Comparison of ENCODE assay signal across 9 mouse cellular contexts in genomic region chr8:82401490-82401889, GRCm38 (mm10). TPM values are rescaled to one million over a fixed set of nuclear protein-coding genes. Genes with fewer than 3 reads are reported as not detected.
DNase-seq lines count a peak whose midpoint lies in the region; ATAC-seq and TF ChIP-seq lines count a peak whose summit lies in the region.
"Had no signal": no experiment of that assay in that cellular context is flagged by ENCODE, and none has a peak within 500 bp of the region (broad histone marks: within the 10 kb centered on the region; RNA-seq: fewer than 3 reads in every experiment).

No protein-coding gene starts in this region.

- H3K36me3 ChIP-seq in lung, postnatal 0 days (ENCODE audit: insufficient read depth, low read length) = no peaks in the 10 kb centered on the region
- no peaks in the 10 kb centered on the region for H3K36me3 ChIP-seq in heart, postnatal 0 days (replicated peaks; ENCODE audit: control insufficient read depth, insufficient read depth, low read length)
- no peaks in the 10 kb centered on the region for H3K36me3 ChIP-seq in neural tube, embryonic 15.5 days

- no peak overlapping the region for H3K9ac ChIP-seq in lung, postnatal 0 days (replicated peaks; ENCODE audit: low read depth)
- peak overlapping the region; percentile 65 for H3K9ac ChIP-seq in heart, postnatal 0 days (replicated peaks; ENCODE audit: low read depth, low read length)
- H3K9ac ChIP-seq in neural tube, embryonic 15.5 days (replicated peaks) = no peak overlapping the region

- no peak for ATAC-seq in lung, postnatal 0 days
- ATAC-seq in heart, postnatal 0 days (ENCODE audit: insufficient read depth, low read depth) = no peak; the same call in 1 of the 2 replicates
- ATAC-seq in neural tube, embryonic 15.5 days (ENCODE audit: low FRiP score) = no peak

- H3K9me3 ChIP-seq in lung, postnatal 0 days (ENCODE audit: low read length) = no peaks in the 10 kb centered on the region
- no peaks in the 10 kb centered on the region for H3K9me3 ChIP-seq in heart, postnatal 0 days (replicated peaks; ENCODE audit: control insufficient read depth, low read length)
- no peaks in the 10 kb centered on the region for H3K9me3 ChIP-seq in neural tube, embryonic 15.5 days (replicated peaks)

- WGBS in lung, postnatal 0 days = 8% methylated on average over 6 of the region's 6 CpGs
- 8% methylated on average over 6 of the region's 6 CpGs for WGBS in heart, postnatal 0 days
- 62% methylated on average over 6 of the region's 6 CpGs for WGBS in neural tube, embryonic 15.5 days

- peak overlapping the region; percentile 67 for H3K4me3 ChIP-seq in lung, postnatal 0 days (ENCODE audit: low read depth, low read length)
- H3K4me3 ChIP-seq in heart, postnatal 0 days (ENCODE audit: low read depth, low read length) = peak overlapping the region; percentile 57
- peak overlapping the region; percentile 35; the same call in 1 of the 2 replicates for H3K4me3 ChIP-seq in neural tube, embryonic 15.5 days (replicated peaks)

- no peak for TF ChIP-seq CTCF in lung, postnatal 0 days (IDR thresholded peaks at IDR 0.05)
- no peak for TF ChIP-seq CTCF in heart, postnatal 0 days (IDR thresholded peaks at IDR 0.05; ENCODE audit: low read depth)

- peak overlapping the region; percentile 72 for H3K4me2 ChIP-seq in lung, postnatal 0 days (replicated peaks; ENCODE audit: low read depth, low read length)
- H3K4me2 ChIP-seq in heart, postnatal 0 days (ENCODE audit: low read depth, low read length) = peak overlapping the region; percentile 76
- peak overlapping the region; percentile 63 for H3K4me2 ChIP-seq in neural tube, embryonic 15.5 days

- no peaks in the 10 kb centered on the region for H3K27me3 ChIP-seq in lung, postnatal 0 days (replicated peaks; ENCODE audit: insufficient read depth, low read length)
- H3K27me3 ChIP-seq in heart, postnatal 0 days (ENCODE audit: control insufficient read depth, insufficient read depth, low read length) = no peaks in the 10 kb centered on the region
- no peaks in the 10 kb centered on the region for H3K27me3 ChIP-seq in neural tube, embryonic 15.5 days (replicated peaks)

- no peak overlapping the region for H3K27ac ChIP-seq in lung, postnatal 0 days (ENCODE audit: low read length)
- peak overlapping the region; percentile 80 for H3K27ac ChIP-seq in heart, postnatal 0 days (ENCODE audit: low read depth)
- no peak overlapping the region for H3K27ac ChIP-seq in neural tube, embryonic 15.5 days (replicated peaks)

- TF ChIP-seq EP300 in lung, postnatal 0 days (IDR thresholded peaks at IDR 0.05) = no peak
- TF ChIP-seq EP300 in heart, postnatal 0 days (IDR thresholded peaks at IDR 0.05; ENCODE audit: low read depth) = no peak

- DNase-seq in lung, postnatal 0 days (ENCODE audit: low spot score) = no peak
- no peak for DNase-seq in lung, postnatal 4 days
- DNase-seq in heart, postnatal 0 days (ENCODE audit: low spot score) = no peak
- DNase-seq in kidney, postnatal 14 days = peak; percentile 31
- no peak for DNase-seq in cerebellum, postnatal 25 days
- DNase-seq in testis, postnatal 10 days (ENCODE audit: low spot score) = no peak
- DNase-seq in thymus, postnatal 14 days = no peak

- H3K4me1 ChIP-seq in lung, postnatal 0 days (ENCODE audit: insufficient read depth, low read depth, low read length) = no peaks in the 10 kb centered on the region; the same call in 1 of the 2 replicates
- H3K4me1 ChIP-seq in heart, postnatal 0 days (ENCODE audit: control insufficient read depth, insufficient read depth) = peaks cover 5% of the 10 kb centered on the region; the same call in 1 of the 2 replicates
- H3K4me1 ChIP-seq in neural tube, embryonic 15.5 days = peaks cover 13% of the 10 kb centered on the region; the same call in 1 of the 2 replicates

RNA-seq across cellular contexts. Expression of gene Il15, which starts 1.5 kb away (rescaled TPM):
- polyA plus RNA-seq in lung, postnatal 0 days (2015; fragmentation: Nextera tagmentation; extraction: Ambion mirVana) = 10.2 and 12.4 TPM in 2 replicates
- total RNA-seq in heart, postnatal 0 days (2014; rRNA removed; ENCODE audit: low replicate concordance) = 18.7 and 26.4 TPM in 2 replicates
- 17.7 and 22.7 TPM in 2 replicates for polyA plus RNA-seq in heart, postnatal 0 days (2015; fragmentation: Nextera tagmentation; extraction: Ambion mirVana)
- 1.5 and 4.1 TPM in 2 replicates for polyA plus RNA-seq in neural tube, embryonic 15.5 days (2015; fragmentation: Nextera tagmentation; extraction: Ambion mirVana)
- polyA plus RNA-seq: neural tube, embryonic 14.5 days had no signal
